Mouse (Mus musculus): ENCODE results near the gene Magea8.
"Not testable (repeated sequence)": the region's sequence is repeated elsewhere in the genome, so short reads cannot be mapped to it uniquely, and the experiment has no call there.

Magea8 gene

GRCm38 (mm10) chrX:154995750-154996149 is at the start of gene Magea8:
TSS of gene Magea8 (minus strand) at chrX:154995850.
- not testable (repeated sequence) for DNase-seq (ENCODE audit: low read depth, low spot score)

GRCm38 (mm10) chrX:154949405-154949804 is 46.2 kb downstream of the Magea8 start, which contains the start of gene Magea3:
TSS of gene Magea3 (minus strand) at chrX:154949505.
- not testable (repeated sequence) for DNase-seq (ENCODE audit: low read depth, low spot score)

GRCm38 (mm10) chrX:154935887-154936286 is 59.8 kb downstream of the Magea8 start, which contains the start of gene Magea6:
TSS of gene Magea6 (minus strand) at chrX:154935987.
- not testable (repeated sequence) for DNase-seq (ENCODE audit: low read depth, low spot score)
